Mouse (Mus musculus) embryonic facial prominence, embryonic 15.5 days (tissue): ENCODE data around the gene Mmp25. TPM values are rescaled to one million over a fixed set of nuclear protein-coding genes. Genes with fewer than 3 reads are reported as not detected.

ENCODE experiments used
- ATAC-seq: fragments of 200-750 bp; cut with Nextera tagmentation; 2 replicates; pipeline ENCODE4 v1.8.0; 2017; ENCODE audit warnings: low read depth, moderate TSS enrichment; ENCODE audit not compliant: insufficient number of reproducible peaks, low FRiP score, low TSS enrichment
- H3K27ac ChIP-seq: fragments of 300-500 bp; sonication (generic); replicated peaks from 2 replicates; pipeline ENCODE4 v1.5.1; 2015; ENCODE audit warnings: mild to moderate bottlenecking, inconsistent platforms
- H3K27me3 ChIP-seq: fragments of 300-500 bp; sonication (generic); 2 replicates; pipeline ENCODE4 v1.6.1; 2015; ENCODE audit warnings: inconsistent platforms
- H3K36me3 ChIP-seq: fragments of 300-500 bp; sonication (generic); 2 replicates; pipeline ENCODE4 v1.6.1; 2015; ENCODE audit warnings: mild to moderate bottlenecking, inconsistent platforms
- H3K4me1 ChIP-seq: fragments of 300-500 bp; sonication (generic); 2 replicates; pipeline ENCODE4 v1.6.1; 2015; ENCODE audit warnings: inconsistent platforms
- H3K4me2 ChIP-seq: fragments of 300-500 bp; sonication (generic); replicated peaks from 2 replicates; pipeline ENCODE4 v1.6.1; 2015; ENCODE audit warnings: mild to moderate bottlenecking, inconsistent platforms
- H3K4me3 ChIP-seq: fragments of 300-500 bp; sonication (generic); replicated peaks from 2 replicates; pipeline ENCODE4 v1.5.1; 2015; ENCODE audit warnings: mild to moderate bottlenecking, inconsistent platforms
- H3K9ac ChIP-seq: fragments of 300-500 bp; sonication (generic); 2 replicates; pipeline ENCODE4 v1.6.1; 2015; ENCODE audit warnings: inconsistent platforms
- H3K9me3 ChIP-seq: fragments of 300-500 bp; sonication (generic); replicated peaks from 2 replicates; pipeline ENCODE4 v1.6.1; 2016; ENCODE audit warnings: inconsistent platforms
- WGBS: fragments of 180-500 bp; shearing (Covaris S2); methylation state at CpG from one replicate; pipeline ENCODE4 v1.1.7; 2015; 5-methylcytosine and 5-hydroxymethylcytosine counted together
- polyA plus RNA-seq: library from polyadenylated mRNA; unstranded; fragments of >200 nt; fragmentation: Nextera tagmentation; extraction: Ambion mirVana; gene quantifications from 2 replicates; pipeline ENCODE4 v1.2.1, GENCODE M21; 2015

Gene Mmp25
- polyA plus RNA-seq, 1 experiment from 2014 or later: 0.76 TPM

- no peak overlapping the region for H3K4me3 ChIP-seq
- H3K9ac ChIP-seq: no peak overlapping the region
- peaks cover 19% of the 10 kb centered on the region for H3K4me1 ChIP-seq
- 0 out of 2 replicates have a peak overlapping the region, but pooled peaks have one; percentile 39 for H3K4me2 ChIP-seq
- no peak for ATAC-seq
- peaks cover 36% of the 10 kb centered on the region for H3K27me3 ChIP-seq
- peaks cover 4% of the 10 kb centered on the region for H3K36me3 ChIP-seq
- H3K9me3 ChIP-seq: no peaks in the 10 kb centered on the region
- WGBS: 1% methylated on average over 9 of the region's 9 CpGs
- H3K27ac ChIP-seq: no peak overlapping the region
Measured at GRCm38 (mm10) chr17:23661526-23661925, 16.4 kb upstream of the Mmp25 start.

GRCm38 (mm10) chr17:23660876-23661200 lies 15.8 kb upstream of the Mmp25 start:
- H3K9ac ChIP-seq: no peak overlapping the region
- no peaks in the 10 kb centered on the region for H3K36me3 ChIP-seq
- H3K4me2 ChIP-seq: peak overlapping the region; percentile 39
- H3K27me3 ChIP-seq: peaks cover 36% of the 10 kb centered on the region
- WGBS: 2% methylated on average over 14 of the region's 14 CpGs
- no peaks in the 10 kb centered on the region for H3K9me3 ChIP-seq
- peaks cover 19% of the 10 kb centered on the region for H3K4me1 ChIP-seq
- no peak for ATAC-seq
- H3K4me3 ChIP-seq: peak overlapping the region; percentile 32
- peak overlapping the region; percentile 25; the same call in 1 of the 2 replicates for H3K27ac ChIP-seq

DNA sequence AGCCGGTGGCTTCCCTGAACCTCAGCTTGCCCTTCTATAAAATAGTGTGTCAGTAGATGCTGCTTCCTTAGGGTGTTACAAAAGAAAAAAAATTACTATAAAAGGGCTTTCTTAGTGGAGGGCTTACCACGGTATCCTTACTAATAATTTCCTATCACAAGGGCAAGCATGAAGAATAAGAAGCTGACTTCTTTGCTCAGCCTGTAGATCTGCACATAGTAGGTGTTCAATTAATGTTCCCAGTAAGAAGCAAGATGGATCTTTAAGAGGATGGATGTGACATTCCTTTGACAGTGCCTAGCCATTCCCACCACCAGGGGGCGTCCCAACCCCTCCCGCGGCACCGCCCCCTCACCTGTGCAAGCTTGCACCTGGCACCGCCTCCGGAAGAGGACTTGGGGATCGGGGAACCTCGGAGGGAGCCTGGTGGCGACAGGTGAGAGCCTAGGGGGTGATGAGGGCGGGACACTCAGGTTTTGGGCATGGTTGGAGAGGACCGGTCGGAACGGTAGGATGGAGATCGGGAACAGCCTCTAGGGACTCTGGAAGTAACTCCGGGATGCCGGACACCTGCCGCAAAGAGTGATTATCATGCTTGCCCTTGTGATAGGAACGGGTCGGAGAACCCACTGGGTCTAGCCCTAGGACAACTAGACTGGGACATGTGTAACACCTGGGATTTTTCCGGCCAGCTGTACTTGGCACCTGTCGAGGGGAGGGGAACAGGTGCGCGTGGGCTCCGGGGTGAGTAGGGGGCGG lies 15.2 kb upstream of the Mmp25 start, which contains the start of gene Bicdl2:
Gene Bicdl2 (plus strand): TSS at position 390 of the 759 bp plus-strand sequence.
- Histone ChIP-seq H3K9ac (no peak within 1 kb of the TSS), H3K27me3 (peaks cover 36% of the 10 kb centered on the region), H3K4me1 (peaks cover 19% of the 10 kb centered on the region), H3K27ac (peak within 1 kb of the TSS; percentile 25; the same call in 1 of the 2 replicates), H3K4me3 (peak within 1 kb of the TSS; percentile 32), H3K36me3 (no peaks in the 10 kb centered on the region), H3K9me3 (no peaks in the 10 kb centered on the region), H3K4me2 (peak within 1 kb of the TSS; percentile 39)
- 4% methylated on average over 27 of the region's 27 CpGs for WGBS
- ATAC-seq: 0 out of 2 replicates have a peak, but pooled peaks have one; percentile 45

DNA sequence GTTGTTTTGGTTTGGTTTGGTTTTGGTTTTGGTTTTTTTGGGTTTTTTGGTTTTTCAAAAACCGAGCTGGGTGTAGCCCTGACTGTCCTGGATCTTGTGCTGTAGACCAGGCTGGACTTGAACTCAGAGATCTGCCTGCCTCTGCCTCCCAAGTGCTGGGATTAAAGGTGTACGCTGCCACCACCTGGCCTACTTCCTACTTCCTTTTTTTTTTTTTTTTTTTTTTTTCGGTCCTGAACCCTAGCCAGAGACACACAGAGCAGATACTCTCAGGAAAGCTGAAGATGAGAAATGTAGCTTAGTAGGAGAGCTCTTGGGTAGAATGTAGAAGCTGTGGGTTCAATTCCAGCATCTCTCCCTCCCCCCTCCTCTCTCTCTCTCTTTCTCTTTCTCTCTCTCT lies 13.4 kb upstream of the Mmp25 start:
- no peaks in the 10 kb centered on the region for H3K9me3 ChIP-seq
- no peak overlapping the region for H3K4me3 ChIP-seq
- H3K4me1 ChIP-seq: peaks cover 13% of the 10 kb centered on the region; the same call in 1 of the 2 replicates
- peaks cover 36% of the 10 kb centered on the region for H3K27me3 ChIP-seq
- H3K36me3 ChIP-seq: no peaks in the 10 kb centered on the region
- no peak overlapping the region for H3K27ac ChIP-seq
- ATAC-seq: no peak
- 76% methylated on average over 3 of the region's 3 CpGs for WGBS
- H3K4me2 ChIP-seq: no peak overlapping the region
- H3K9ac ChIP-seq: no peak overlapping the region

- H3K4me2 ChIP-seq: no peak overlapping the region
- H3K36me3 ChIP-seq: no peaks in the 10 kb centered on the region
- no peak overlapping the region for H3K9ac ChIP-seq
- H3K9me3 ChIP-seq: no peaks in the 10 kb centered on the region
- no peaks in the 10 kb centered on the region for H3K4me1 ChIP-seq
- peaks cover under 1% of the 10 kb centered on the region for H3K27me3 ChIP-seq
- 43% methylated on average over 2 of the region's 2 CpGs for WGBS
- no peak for ATAC-seq
- no peak overlapping the region for H3K27ac ChIP-seq
- no peak overlapping the region for H3K4me3 ChIP-seq
Measured at GRCm38 (mm10) chr17:23654410-23654809, 9.3 kb upstream of the Mmp25 start.

DNA sequence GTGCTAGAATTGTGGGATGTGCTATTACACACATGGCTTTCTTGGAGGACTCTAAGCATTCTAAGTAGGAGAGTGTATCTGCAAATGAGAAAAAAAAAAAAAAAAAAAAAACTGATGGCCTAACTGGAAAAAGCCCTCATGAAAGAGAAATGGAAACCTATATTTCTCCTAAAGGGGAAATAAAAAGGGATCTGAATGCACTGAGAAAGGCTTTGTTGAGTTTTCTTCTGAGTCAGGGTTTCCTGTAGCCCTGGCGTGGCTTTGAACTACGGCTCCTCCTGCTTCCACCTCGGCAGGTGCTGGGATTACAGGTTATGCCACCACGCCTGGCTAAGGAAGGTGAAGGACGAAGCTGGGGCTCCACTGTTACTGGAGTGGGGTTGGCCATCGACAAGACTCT lies 8.9 kb upstream of the Mmp25 start:
- no peak overlapping the region for H3K4me2 ChIP-seq
- ATAC-seq: no peak
- WGBS: 49% methylated on average over 6 of the region's 6 CpGs
- no peaks in the 10 kb centered on the region for H3K4me1 ChIP-seq
- no peak overlapping the region for H3K9ac ChIP-seq
- no peak overlapping the region for H3K27ac ChIP-seq
- no peak overlapping the region for H3K4me3 ChIP-seq
- no peaks in the 10 kb centered on the region for H3K36me3 ChIP-seq
- H3K9me3 ChIP-seq: no peaks in the 10 kb centered on the region
- no peaks in the 10 kb centered on the region; the same call in 1 of the 2 replicates for H3K27me3 ChIP-seq

DNA sequence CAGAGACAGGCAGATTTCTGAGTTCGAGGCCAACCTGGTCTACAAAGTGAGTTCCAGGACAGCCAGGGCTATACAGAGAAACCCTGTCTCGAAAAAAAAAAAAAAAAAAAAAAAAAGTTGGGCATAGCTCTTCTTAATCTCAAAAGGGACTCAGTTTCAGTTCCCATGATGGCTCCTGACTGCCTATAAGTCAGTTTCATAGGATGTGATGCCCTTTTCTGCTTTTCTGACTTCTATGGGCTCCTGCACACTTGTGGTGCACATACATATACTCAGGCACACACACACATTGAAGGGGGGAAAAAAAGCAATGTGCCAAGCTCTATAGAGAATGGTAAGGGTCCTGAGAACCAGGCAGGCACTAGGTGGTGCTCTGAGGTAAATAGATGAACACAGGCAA lies 8.2 kb upstream of the Mmp25 start:
- H3K27me3 ChIP-seq: no peaks in the 10 kb centered on the region; the same call in 1 of the 2 replicates
- no peak overlapping the region for H3K27ac ChIP-seq
- no peaks in the 10 kb centered on the region for H3K9me3 ChIP-seq
- 75% methylated on average over 2 of the region's 2 CpGs for WGBS
- no peak overlapping the region for H3K9ac ChIP-seq
- no peaks in the 10 kb centered on the region for H3K36me3 ChIP-seq
- no peak overlapping the region for H3K4me3 ChIP-seq
- H3K4me2 ChIP-seq: no peak overlapping the region
- no peak for ATAC-seq
- no peaks in the 10 kb centered on the region for H3K4me1 ChIP-seq

GRCm38 (mm10) chr17:23651363-23651762 lies 6.3 kb upstream of the Mmp25 start:
- Histone ChIP-seq H3K4me2 (no peak overlapping the region), H3K9ac (no peak overlapping the region), H3K36me3 (no peaks in the 10 kb centered on the region), H3K4me1 (no peaks in the 10 kb centered on the region), H3K27ac (no peak overlapping the region), H3K4me3 (no peak overlapping the region), H3K27me3 (peaks cover 8% of the 10 kb centered on the region; the same call in 1 of the 2 replicates), H3K9me3 (no peaks in the 10 kb centered on the region)
- no peak for ATAC-seq
- 74% methylated on average over 6 of the region's 6 CpGs for WGBS

GRCm38 (mm10) chr17:23645894-23646293 lies 817 bp upstream of the Mmp25 start:
- Histone ChIP-seq H3K27ac (no peak overlapping the region), H3K4me2 (no peak overlapping the region), H3K36me3 (no peaks in the 10 kb centered on the region), H3K27me3 (peaks cover 35% of the 10 kb centered on the region), H3K4me3 (no peak overlapping the region), H3K9me3 (0 out of 2 replicates have a peak, but pooled peaks cover 4% of the 10 kb centered on the region), H3K4me1 (peaks cover 13% of the 10 kb centered on the region), H3K9ac (no peak overlapping the region)
- ATAC-seq: no peak
- WGBS: 31% methylated on average over 10 of the region's 10 CpGs

- Histone ChIP-seq H3K4me3 (no peak overlapping the region), H3K27me3 (no peaks in the 10 kb centered on the region), H3K4me2 (no peak overlapping the region), H3K4me1 (peaks cover 8% of the 10 kb centered on the region; the same call in 1 of the 2 replicates), H3K9me3 (no peaks in the 10 kb centered on the region), H3K27ac (no peak overlapping the region), H3K36me3 (no peaks in the 10 kb centered on the region), H3K9ac (no peak overlapping the region)
- ATAC-seq: no peak
- 74% methylated on average over 8 of the region's 8 CpGs for WGBS
Measured at GRCm38 (mm10) chr17:23631241-23631640, 13.8 kb downstream of the Mmp25 start.

DNA sequence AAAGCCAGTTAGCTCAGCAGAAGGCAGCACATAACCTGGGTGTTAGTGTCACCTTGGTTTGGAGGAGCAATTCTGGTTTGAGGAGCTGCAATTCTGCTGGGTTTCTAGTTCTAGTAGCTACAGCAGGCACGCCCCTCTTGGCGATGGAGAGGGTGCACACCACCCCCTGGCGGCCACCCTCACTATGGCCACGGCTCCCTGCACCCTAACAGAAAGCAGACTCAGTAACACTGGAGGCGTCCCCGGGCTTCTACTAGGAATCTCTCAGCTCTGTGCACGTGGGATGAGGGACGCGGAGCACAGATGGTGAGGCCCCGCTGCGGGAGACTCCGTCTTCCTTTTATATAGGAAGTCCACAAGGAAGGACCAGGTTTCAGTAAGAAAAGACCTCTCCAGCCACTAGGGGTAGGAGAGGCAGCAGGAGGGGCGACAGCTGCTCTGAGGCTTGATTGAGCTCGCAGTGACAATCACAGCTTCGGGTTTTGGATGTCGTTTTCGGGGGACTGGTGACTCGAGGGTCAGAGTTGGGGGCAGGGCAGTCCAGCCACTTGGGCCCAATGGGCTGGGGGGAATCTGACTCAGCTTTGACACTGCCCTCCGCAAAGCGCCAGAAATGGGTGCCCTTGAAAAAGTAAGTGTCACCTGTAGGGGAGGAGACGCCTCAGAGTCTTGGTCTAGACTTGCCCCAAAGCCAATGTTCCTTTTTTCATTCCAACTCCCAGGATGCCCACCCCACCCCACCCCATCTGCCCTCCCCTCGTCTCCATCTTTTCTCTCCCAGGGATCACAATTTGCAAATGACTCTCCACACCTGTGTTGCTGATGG lies 14.7 kb downstream of the Mmp25 start:
- no peaks in the 10 kb centered on the region for H3K9me3 ChIP-seq
- peaks cover 8% of the 10 kb centered on the region; the same call in 1 of the 2 replicates for H3K4me1 ChIP-seq
- peak overlapping the region; percentile 24 for H3K4me3 ChIP-seq
- no peaks in the 10 kb centered on the region for H3K27me3 ChIP-seq
- H3K4me2 ChIP-seq: peak overlapping the region; percentile 51
- 15% methylated on average over 22 of the region's 22 CpGs for WGBS
- peak; percentile 79 for ATAC-seq
- no peak overlapping the region for H3K27ac ChIP-seq
- H3K9ac ChIP-seq: no peak overlapping the region
- no peaks in the 10 kb centered on the region for H3K36me3 ChIP-seq
